Mouse (Mus musculus) G1E (cell line): Measurements from ENCODE around the gene Apba3. TPM values are rescaled to one million over a fixed set of nuclear protein-coding genes. Genes with fewer than 3 reads are reported as not detected.

ENCODE experiments used
- ATAC-seq: 2 replicates; pipeline ENCODE4 v1.8.0; 2016; ENCODE audit warnings: mild to moderate bottlenecking; ENCODE audit not compliant: insufficient number of reproducible peaks, poor library complexity, low FRiP score, severe bottlenecking; ENCODE audit errors: extremely low read depth
- DNase-seq: peaks from one replicate; pipeline ENCODE4 v3.0.0; 2012; ENCODE audit warnings: low spot score
- H3K27me3 ChIP-seq: 2 replicates; pipeline ENCODE4 v1.6.1; 2012; ENCODE audit warnings: mild to moderate bottlenecking, low read length, inconsistent platforms; ENCODE audit not compliant: insufficient read depth
- H3K36me3 ChIP-seq: replicated peaks from 2 replicates; pipeline ENCODE3; 2012; ENCODE audit warnings: mild to moderate bottlenecking, inconsistent platforms
- H3K4me1 ChIP-seq: 2 replicates; pipeline ENCODE4 v1.6.1; 2012; ENCODE audit warnings: low read depth, low read length, inconsistent platforms, mixed read lengths; ENCODE audit not compliant: insufficient read depth
- H3K4me3 ChIP-seq: 2 replicates; pipeline ENCODE4 v1.5.1; 2012; ENCODE audit warnings: low read depth, mild to moderate bottlenecking, inconsistent platforms, low read length, moderate library complexity, mixed read lengths
- H3K9me3 ChIP-seq: replicated peaks from 2 replicates; pipeline ENCODE4 v1.6.1; 2012; ENCODE audit warnings: inconsistent platforms
- CTCF ChIP-seq: IDR thresholded peaks from 2 replicates; pipeline ENCODE4 v1.5.1; 2012; ENCODE audit warnings: low read depth, low read length, inconsistent platforms, mixed read lengths
- GATA1 ChIP-seq: IDR thresholded peaks from 2 replicates; pipeline ENCODE4 v1.6.1; 2012; ENCODE audit warnings: borderline replicate concordance, low read length, inconsistent platforms, mixed read lengths
- GATA2 ChIP-seq: IDR thresholded peaks from 2 replicates; pipeline ENCODE4 v1.6.1; 2012; ENCODE audit warnings: low read depth, low read length, inconsistent platforms, borderline replicate concordance
- POLR2AphosphoS5 ChIP-seq: IDR thresholded peaks from 2 replicates; pipeline ENCODE4 v1.6.1; 2012; ENCODE audit warnings: low read depth, low read length, inconsistent platforms; ENCODE audit not compliant: insufficient replicate concordance
- TAL1 ChIP-seq: conservative IDR thresholded peaks from 2 replicates; pipeline ENCODE4 v1.6.1; 2012; ENCODE audit warnings: low read depth, low read length, inconsistent platforms, mixed read lengths
- polyA plus RNA-seq: library from polyadenylated mRNA; stranded (reverse); fragments of >175 nt; gene quantifications from 2 replicates; pipeline ENCODE4 v1.2.3, GENCODE M21; 2012
- total RNA-seq, 2 experiments: library from RNA; stranded (forward) in 1 of 2; stranded (reverse) in 1 of 2; fragments of 200-1000 nt in 1 of 2; fragments of >200 nt in 1 of 2; fragmentation: Nextera tagmentation in 1 of 2; gene quantifications; 2 replicates each; pipeline ENCODE4 v1.2.3; 2014 to 2017

Gene Apba3
- total and polyA plus RNA-seq, 3 experiments, result 27.9 to 113 (median 44.6) TPM

DNA sequence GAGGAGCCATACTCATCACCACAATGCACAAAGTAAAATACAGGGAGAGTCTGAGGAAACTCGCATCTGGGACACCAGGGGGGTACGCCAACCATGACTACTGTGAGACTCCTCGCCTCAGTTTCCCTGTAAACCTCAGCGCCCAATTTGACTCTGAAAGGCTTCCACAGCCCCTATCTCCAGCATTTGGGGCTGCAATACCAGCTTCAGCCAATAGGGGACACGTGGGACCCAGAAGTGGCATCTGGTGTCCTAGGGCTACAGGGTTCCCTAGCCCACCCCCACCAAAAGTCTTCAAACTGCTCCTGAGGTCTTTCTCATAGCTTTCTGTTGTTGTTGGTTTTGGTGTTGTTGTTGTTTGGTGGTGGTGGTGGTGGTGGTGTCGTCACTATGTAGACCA lies 21.8 kb downstream of the Apba3 start:
- H3K4me3 ChIP-seq, result no peak overlapping the region
- H3K4me1 ChIP-seq, result peaks cover 78% of the 10 kb centered on the region
- no peaks in the 10 kb centered on the region for H3K36me3 ChIP-seq
- TF ChIP-seq CTCF (peak; percentile 61), GATA2 (no peak)
- peaks cover 35% of the 10 kb centered on the region for H3K27me3 ChIP-seq
- no peak for ATAC-seq
- DNase-seq, result no peak
- H3K9me3 ChIP-seq, result no peaks in the 10 kb centered on the region

- Histone ChIP-seq H3K4me1 (peaks cover 82% of the 10 kb centered on the region), H3K27me3 (peaks cover 28% of the 10 kb centered on the region)
These were observed 22.5 kb downstream of the Apba3 start for GRCm38 (mm10) chr10:81289278-81289677.

DNA sequence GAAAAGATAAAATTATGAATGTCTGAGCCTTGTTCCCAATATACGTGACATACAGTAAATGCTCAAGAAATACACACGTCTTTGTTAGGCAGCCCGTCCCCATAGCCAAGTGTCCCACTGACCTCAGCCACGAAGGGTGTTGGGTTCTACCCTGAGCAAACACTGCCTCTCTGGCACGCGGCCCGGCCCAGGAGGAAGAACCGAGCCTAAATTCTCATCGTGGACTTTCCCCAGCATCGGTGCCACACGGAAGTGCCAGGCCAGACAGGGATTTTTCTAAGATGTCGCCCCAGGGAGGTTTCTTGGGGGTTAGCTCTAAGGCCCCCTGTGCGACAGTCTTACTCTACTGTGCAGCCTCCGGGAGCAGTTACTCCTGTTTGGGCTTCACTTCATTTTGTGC lies 23.1 kb downstream of the Apba3 start:
- H3K4me3 ChIP-seq, result no peak overlapping the region
- no peak for DNase-seq
- H3K36me3 ChIP-seq, result peaks cover 9% of the 10 kb centered on the region
- H3K27me3 ChIP-seq, result peaks cover 23% of the 10 kb centered on the region
- no peaks in the 10 kb centered on the region for H3K9me3 ChIP-seq
- peaks cover 82% of the 10 kb centered on the region for H3K4me1 ChIP-seq
- ATAC-seq, result no peak
- no peak for TF ChIP-seq GATA1
- TF ChIP-seq TAL1, result no peak
- TF ChIP-seq CTCF, result no peak
- TF ChIP-seq POLR2AphosphoS5, result no peak
- TF ChIP-seq GATA2, result no peak

More at GRCm38 (mm10) chr10:81289278-81289677, 22.5 kb downstream of the Apba3 start:
- DNase-seq (peak; percentile 51), ATAC-seq (no peak)
- H3K36me3 ChIP-seq, result peaks cover 4% of the 10 kb centered on the region
- no peak overlapping the region for H3K4me3 ChIP-seq
- H3K9me3 ChIP-seq, result no peaks in the 10 kb centered on the region
- TF ChIP-seq CTCF (peak; percentile 77), TAL1 (no peak)

DNA sequence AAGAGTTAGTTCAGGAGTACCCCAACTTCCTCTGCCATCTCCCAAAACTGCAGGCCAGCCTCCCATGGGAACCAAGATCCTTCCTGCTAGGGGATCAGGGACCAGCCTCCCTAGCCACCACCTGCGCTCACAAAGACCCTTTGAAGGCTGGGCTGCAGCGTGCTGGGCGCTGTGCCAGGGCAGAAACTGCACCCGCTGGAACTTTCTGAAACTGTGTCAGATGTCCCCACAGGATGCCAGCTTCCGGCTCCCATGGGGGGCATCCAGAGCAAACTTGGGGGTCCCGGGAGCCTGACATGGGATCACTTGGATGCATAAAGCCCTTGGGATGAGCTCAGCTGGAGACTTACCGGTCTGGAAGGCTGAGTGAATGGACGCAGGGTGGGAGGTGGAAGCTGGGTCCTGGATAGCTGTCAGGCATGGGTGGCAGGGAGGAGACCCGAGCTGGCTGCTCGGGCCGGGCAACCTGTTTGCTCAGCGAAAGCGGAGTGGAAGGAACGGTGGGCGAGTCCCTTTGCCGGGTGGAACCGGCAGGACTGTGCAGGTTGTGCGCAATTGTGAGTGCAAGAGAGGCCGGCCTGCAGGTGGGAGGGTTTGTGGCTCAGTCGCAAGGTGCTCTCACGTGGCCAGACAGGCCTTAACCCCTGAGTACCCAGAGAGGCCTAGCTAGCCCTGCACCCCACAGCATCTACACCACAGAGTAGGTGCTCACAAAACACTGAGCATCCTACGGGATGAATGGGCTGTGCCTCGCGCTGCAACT lies 24.1 kb downstream of the Apba3 start:
- Histone ChIP-seq H3K4me1 (peaks cover 83% of the 10 kb centered on the region), H3K4me3 (peak overlapping the region; percentile 57; the same call in 1 of the 2 replicates), H3K9me3 (no peaks in the 10 kb centered on the region), H3K36me3 (peaks cover 20% of the 10 kb centered on the region), H3K27me3 (peaks cover 15% of the 10 kb centered on the region; the same call in 1 of the 2 replicates)
- no peak for ATAC-seq
- DNase-seq, result no peak
- TF ChIP-seq GATA1, result no peak
- no peak for TF ChIP-seq GATA2
- TF ChIP-seq POLR2AphosphoS5, result no peak
- no peak for TF ChIP-seq TAL1
- TF ChIP-seq CTCF, result no peak

DNA sequence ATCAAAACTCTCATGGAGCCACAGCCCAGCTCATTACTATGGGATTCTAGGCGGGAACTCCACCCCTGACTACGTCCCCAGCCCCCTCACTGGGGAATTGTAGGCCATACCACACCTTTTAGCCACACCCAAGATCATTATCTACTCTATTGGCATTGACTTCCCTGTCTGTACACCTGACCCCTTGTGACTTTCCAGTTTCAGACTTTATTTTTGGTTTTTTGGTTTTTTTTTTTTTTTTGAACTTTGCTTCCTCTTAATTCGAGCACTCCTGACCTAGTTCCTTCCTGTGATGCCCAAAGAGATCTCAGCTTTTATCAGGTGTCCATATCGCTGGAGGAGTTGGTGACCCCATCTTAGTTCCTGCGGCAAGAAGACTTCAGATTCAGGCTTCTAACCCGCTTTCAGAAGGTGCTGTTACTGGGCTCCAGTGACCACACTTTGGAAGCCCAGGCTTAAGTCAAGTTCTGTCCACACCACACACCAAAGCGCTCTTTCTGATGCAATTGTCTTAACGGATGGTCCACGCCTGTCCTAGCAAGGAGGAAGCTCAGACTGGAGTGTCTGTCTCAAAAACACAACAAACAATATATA lies 24.8 kb downstream of the Apba3 start, which contains the start of gene Tjp3:
Gene Tjp3, minus strand, starts transcription at position 71 of the 594 bp plus-strand sequence.
- ATAC-seq, result no peak
- Histone ChIP-seq H3K27me3 (peaks cover 15% of the 10 kb centered on the region; the same call in 1 of the 2 replicates), H3K9me3 (no peaks in the 10 kb centered on the region), H3K4me3 (peak within 1 kb of the TSS; percentile 57; the same call in 1 of the 2 replicates), H3K36me3 (peaks cover 27% of the 10 kb centered on the region), H3K4me1 (peaks cover 83% of the 10 kb centered on the region)
- DNase-seq, result no peak
- TF ChIP-seq TAL1 (no peak), CTCF (no peak), GATA1 (no peak), POLR2AphosphoS5 (no peak), GATA2 (no peak)

DNA sequence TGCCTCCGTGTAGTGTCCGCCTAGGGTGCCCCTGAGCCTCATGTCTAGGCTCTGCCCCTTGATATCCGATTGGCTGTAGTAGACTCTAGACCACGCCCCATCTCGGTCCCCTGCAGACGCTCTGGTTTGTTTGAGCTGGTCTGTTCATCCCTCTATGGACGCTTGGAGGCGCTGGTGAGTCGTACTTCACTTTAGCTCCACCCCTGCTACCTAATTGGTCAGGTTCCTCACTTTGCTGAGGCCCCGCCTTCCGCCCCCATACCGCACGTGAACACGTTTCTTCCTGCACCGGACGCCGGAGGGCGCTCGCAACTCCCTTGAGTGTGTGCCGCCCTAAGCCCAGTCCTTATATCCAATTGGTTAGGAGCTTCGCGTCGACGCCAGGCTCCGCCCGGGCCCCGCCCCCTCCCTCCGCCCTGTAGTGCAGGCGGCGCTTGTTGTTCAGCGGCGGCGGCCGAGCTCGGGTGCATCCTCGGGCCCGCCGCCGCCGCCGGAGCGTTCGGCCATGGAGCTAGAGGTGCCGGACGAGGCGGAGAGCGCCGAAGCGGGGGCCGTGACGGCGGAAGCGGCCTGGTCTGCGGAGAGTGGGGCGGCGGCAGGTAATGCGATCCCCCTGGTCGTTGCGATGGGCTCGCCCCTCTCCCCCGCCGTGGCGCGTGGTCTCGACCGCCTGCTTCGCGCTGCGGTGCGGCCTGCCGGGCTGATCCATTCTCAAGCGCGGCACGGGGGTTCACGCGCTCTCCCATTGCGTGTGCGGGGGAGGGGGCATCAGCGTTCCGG lies 26.0 kb downstream of the Apba3 start, which contains the start of gene Pip5k1c:
Gene Pip5k1c, plus strand, starts transcription at position 410 of the 780 bp plus-strand sequence.
- H3K4me1 ChIP-seq, result peaks cover 90% of the 10 kb centered on the region

More for the DNA sequence above, 26.0 kb downstream of the Apba3 start, which contains the start of gene Pip5k1c:
- peaks cover 15% of the 10 kb centered on the region; the same call in 1 of the 2 replicates for H3K27me3 ChIP-seq
- H3K4me3 ChIP-seq, result peak within 1 kb of the TSS; percentile 88
- H3K9me3 ChIP-seq, result no peaks in the 10 kb centered on the region
- H3K36me3 ChIP-seq, result peaks cover 36% of the 10 kb centered on the region
- no peak for TF ChIP-seq TAL1
- peak; percentile 76; the same call in 1 of the 2 replicates for TF ChIP-seq POLR2AphosphoS5
- peak; percentile 81 for TF ChIP-seq CTCF
- peak; percentile 84 for DNase-seq
- peak; percentile 92 for ATAC-seq
